Mouse (Mus musculus) midbrain, embryonic 16.5 days (tissue): ENCODE measurements around the gene Mgst3. TPM values are rescaled to one million over a fixed set of nuclear protein-coding genes. Genes with fewer than 3 reads are reported as not detected.

Experiments
- ATAC-seq: fragments of 200-750 bp; cut with Nextera tagmentation; 2 replicates; pipeline ENCODE4 v1.8.0; 2017; ENCODE audit warnings: moderate TSS enrichment
- H3K27ac ChIP-seq: fragments of 300-500 bp; sonication (generic); 2 replicates; pipeline ENCODE4 v1.5.1; 2014; ENCODE audit warnings: mild to moderate bottlenecking, low read length, mixed read lengths
- H3K27me3 ChIP-seq: fragments of 300-500 bp; sonication (generic); 2 replicates; pipeline ENCODE4 v1.6.1; 2014; ENCODE audit warnings: low read depth, low read length, mixed read lengths; ENCODE audit not compliant: control insufficient read depth, insufficient read depth
- H3K36me3 ChIP-seq: fragments of 300-500 bp; sonication (generic); 2 replicates; pipeline ENCODE4 v1.6.1; 2014; ENCODE audit warnings: mild to moderate bottlenecking, low read length, moderate library complexity, mixed read lengths; ENCODE audit not compliant: control insufficient read depth, insufficient read depth
- H3K4me1 ChIP-seq: fragments of 300-500 bp; sonication (generic); 2 replicates; pipeline ENCODE4 v1.6.1; 2014; ENCODE audit warnings: mild to moderate bottlenecking, low read length, mixed read lengths; ENCODE audit not compliant: control insufficient read depth, insufficient read depth
- H3K4me2 ChIP-seq: fragments of 300-500 bp; sonication (generic); 2 replicates; pipeline ENCODE4 v1.6.1; 2014; ENCODE audit warnings: mild to moderate bottlenecking, low read length, mixed read lengths
- H3K4me3 ChIP-seq: fragments of 300-500 bp; sonication (generic); 2 replicates; pipeline ENCODE4 v1.5.1; 2014; ENCODE audit warnings: low read depth, mild to moderate bottlenecking, low read length, moderate library complexity, mixed read lengths
- H3K9ac ChIP-seq: fragments of 300-500 bp; sonication (generic); 2 replicates; pipeline ENCODE4 v1.6.1; 2014; ENCODE audit warnings: low read depth, low read length, mixed read lengths
- H3K9me3 ChIP-seq: fragments of 300-500 bp; sonication (generic); replicated peaks from 2 replicates; pipeline ENCODE4 v1.6.1; 2014; ENCODE audit warnings: mild to moderate bottlenecking, low read length, mixed read lengths; ENCODE audit not compliant: control insufficient read depth, poor library complexity, severe bottlenecking
- WGBS: fragments of 180-500 bp; shearing (Covaris S2); extraction: QIAGEN DNeasy Blood & Tissue Kit; methylation state at CpG from one replicate; pipeline ENCODE4 v1.1.7; 2014; 5-methylcytosine and 5-hydroxymethylcytosine counted together
- polyA plus RNA-seq: library from polyadenylated mRNA; unstranded; fragments of >200 nt; fragmentation: Nextera tagmentation; extraction: Ambion mirVana; gene quantifications from 2 replicates; pipeline ENCODE4 v1.2.1, GENCODE M21; 2015

Gene Mgst3
- polyA plus RNA-seq, 1 experiment from 2014 or later, result 170 TPM

DNA sequence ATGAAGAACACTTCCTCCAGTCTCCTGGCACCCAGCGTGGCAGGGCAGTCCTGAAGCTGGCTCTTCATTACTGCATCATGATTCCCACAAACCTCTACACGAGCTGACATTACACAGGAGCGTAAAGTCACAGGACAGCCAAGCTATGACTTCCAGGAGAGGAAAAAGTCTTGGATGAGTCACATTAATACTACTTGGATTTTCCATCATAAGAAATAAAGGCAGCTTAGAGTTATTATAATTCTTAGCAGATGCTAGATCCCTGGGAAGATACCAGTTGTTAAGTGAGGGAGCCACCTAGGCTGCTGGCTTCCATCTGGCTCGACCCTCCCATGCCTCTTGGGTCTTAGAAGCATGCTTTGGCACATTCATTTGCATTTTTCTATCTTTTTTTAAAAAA is 3.3 kb downstream of the Mgst3 start:
- no peaks in the 10 kb centered on the region for H3K36me3 ChIP-seq
- no peak overlapping the region for H3K4me3 ChIP-seq
- H3K4me2 ChIP-seq, result no peak overlapping the region
- no peak overlapping the region for H3K27ac ChIP-seq
- 0 out of 2 replicates have a peak, but pooled peaks cover 2% of the 10 kb centered on the region for H3K27me3 ChIP-seq
- no peaks in the 10 kb centered on the region for H3K9me3 ChIP-seq
- peaks cover 14% of the 10 kb centered on the region for H3K4me1 ChIP-seq
- 71% methylated on average over 4 of the region's 4 CpGs for WGBS
- ATAC-seq, result no peak
- no peak overlapping the region for H3K9ac ChIP-seq

DNA sequence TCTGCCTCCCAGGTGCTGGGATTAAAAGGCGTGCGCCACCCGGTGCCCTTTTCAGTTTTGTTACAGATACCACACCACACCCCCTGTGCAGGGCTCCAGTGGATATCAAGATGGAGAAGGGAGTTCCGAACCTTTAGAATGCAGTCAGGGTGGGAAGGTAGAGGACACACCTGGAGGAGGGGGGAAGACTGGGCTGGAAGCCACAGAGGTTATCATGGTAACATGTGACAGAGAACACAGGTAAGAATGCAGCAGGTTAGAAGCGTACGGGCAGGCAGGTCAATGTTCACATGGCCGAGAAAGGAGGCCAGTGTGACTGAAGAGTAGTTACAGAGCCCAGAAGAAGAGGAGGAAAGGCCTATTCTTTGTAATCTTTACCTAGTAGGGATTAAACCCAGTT is 4.1 kb downstream of the Mgst3 start:
- Histone ChIP-seq H3K36me3 (no peaks in the 10 kb centered on the region), H3K27me3 (0 out of 2 replicates have a peak, but pooled peaks cover 2% of the 10 kb centered on the region), H3K27ac (no peak overlapping the region), H3K4me2 (no peak overlapping the region), H3K9me3 (no peaks in the 10 kb centered on the region), H3K9ac (no peak overlapping the region), H3K4me3 (no peak overlapping the region), H3K4me1 (peaks cover 13% of the 10 kb centered on the region)
- ATAC-seq, result no peak
- 94% methylated on average over 7 of the region's 7 CpGs for WGBS

DNA sequence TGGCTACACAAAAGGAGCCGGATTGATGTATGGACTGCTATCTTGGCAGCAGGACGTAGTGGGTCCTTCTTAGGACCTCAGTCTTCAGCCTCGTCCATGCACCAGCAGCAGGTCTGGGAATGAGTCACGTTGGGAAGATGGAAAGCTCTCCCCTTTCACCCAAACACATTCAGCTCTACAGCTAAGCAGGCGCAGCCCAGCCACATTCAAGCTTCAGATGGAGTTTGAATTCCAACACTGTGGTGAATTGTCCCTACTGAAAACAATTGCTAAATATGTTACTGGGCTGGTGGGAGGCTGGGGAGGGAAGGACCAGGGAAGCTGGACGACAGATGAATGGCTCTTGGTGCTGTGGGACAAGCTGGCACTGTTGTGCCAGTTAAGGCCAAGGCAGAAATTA is 5.1 kb downstream of the Mgst3 start:
- Histone ChIP-seq H3K4me2 (no peak overlapping the region), H3K27ac (no peak overlapping the region), H3K4me3 (no peak overlapping the region), H3K27me3 (0 out of 2 replicates have a peak, but pooled peaks cover 2% of the 10 kb centered on the region), H3K9me3 (no peaks in the 10 kb centered on the region), H3K4me1 (peaks cover 12% of the 10 kb centered on the region), H3K9ac (no peak overlapping the region), H3K36me3 (no peaks in the 10 kb centered on the region)
- WGBS, result 80% methylated on average over 6 of the region's 6 CpGs
- ATAC-seq, result no peak

DNA sequence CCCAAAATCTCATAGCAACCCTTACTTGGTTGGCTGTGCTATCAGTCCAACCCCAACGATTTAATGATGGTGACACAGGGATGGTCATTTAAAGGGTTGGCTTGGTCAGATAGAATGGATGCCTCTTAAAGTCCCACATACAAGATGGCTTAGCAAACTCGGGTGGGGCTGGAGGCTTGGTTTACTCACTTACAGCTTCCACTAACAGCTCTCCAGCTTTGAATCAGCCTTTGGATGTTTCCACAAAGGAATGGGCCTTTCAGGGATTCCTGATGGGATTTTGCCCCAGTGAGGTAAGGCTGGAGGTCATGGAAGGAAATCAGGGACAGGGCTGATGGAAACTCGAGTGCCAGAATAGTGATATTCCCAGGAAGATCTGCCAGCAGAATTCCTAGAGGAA is 5.8 kb downstream of the Mgst3 start:
- H3K27ac ChIP-seq, result no peak overlapping the region
- no peaks in the 10 kb centered on the region for H3K36me3 ChIP-seq
- ATAC-seq, result no peak
- no peak overlapping the region for H3K9ac ChIP-seq
- H3K9me3 ChIP-seq, result no peaks in the 10 kb centered on the region
- 91% methylated on average over 3 of the region's 3 CpGs for WGBS
- H3K4me1 ChIP-seq, result peaks cover 8% of the 10 kb centered on the region
- 0 out of 2 replicates have a peak, but pooled peaks cover 2% of the 10 kb centered on the region for H3K27me3 ChIP-seq
- no peak overlapping the region for H3K4me3 ChIP-seq
- no peak overlapping the region for H3K4me2 ChIP-seq

DNA sequence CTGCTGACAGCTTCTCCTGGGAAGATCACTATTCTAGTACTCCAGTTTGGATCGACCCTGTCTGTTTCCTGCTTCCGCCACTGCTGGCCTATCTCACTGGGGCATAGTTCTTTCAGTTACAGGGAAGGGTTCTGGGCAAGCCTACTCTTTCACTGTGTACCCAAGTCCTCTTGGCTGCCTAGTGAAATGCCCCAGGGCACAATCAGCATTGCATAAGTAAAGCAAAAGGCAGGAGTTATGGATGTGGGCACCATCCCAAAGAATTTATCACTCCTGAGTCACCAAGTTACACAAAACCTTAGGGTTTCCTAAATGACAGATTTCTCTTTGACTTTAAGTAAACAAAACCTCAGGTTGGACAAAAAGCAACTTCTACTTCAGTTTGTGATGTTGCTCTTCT is 6.3 kb downstream of the Mgst3 start:
- Histone ChIP-seq H3K4me1 (peaks cover 4% of the 10 kb centered on the region; the same call in 1 of the 2 replicates), H3K36me3 (no peaks in the 10 kb centered on the region), H3K9ac (no peak overlapping the region), H3K9me3 (no peaks in the 10 kb centered on the region), H3K4me2 (no peak overlapping the region), H3K27me3 (0 out of 2 replicates have a peak, but pooled peaks cover 2% of the 10 kb centered on the region), H3K27ac (no peak overlapping the region), H3K4me3 (no peak overlapping the region)
- no peak for ATAC-seq
- 84% methylated on average over 2 of the region's 2 CpGs for WGBS

DNA sequence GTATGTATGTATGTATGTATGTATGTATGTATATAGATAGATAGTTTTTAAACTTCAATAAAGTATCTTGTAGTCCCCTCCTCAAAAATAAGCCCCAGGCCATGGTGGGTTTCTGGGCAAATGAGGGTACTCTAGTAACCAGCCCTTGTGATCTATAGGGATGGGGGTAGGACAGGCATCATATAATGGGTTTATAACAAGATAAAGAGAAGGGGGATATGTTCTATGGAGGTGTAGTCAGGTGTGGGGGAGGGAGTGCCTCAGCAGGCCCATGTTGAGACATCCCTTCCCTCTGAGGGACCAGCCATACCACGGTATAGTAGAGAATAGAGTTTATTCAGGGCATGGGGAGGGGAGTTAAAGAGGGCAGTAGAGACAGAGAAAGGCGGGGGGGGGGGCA is 7.2 kb downstream of the Mgst3 start:
- Histone ChIP-seq H3K36me3 (no peaks in the 10 kb centered on the region), H3K9me3 (no peaks in the 10 kb centered on the region), H3K27ac (no peak overlapping the region), H3K4me2 (no peak overlapping the region), H3K4me3 (no peak overlapping the region), H3K27me3 (no peaks in the 10 kb centered on the region), H3K9ac (no peak overlapping the region), H3K4me1 (no peaks in the 10 kb centered on the region)
- WGBS, result 45% methylated on average over 1 of the region's 2 CpGs
- ATAC-seq, result no peak

DNA sequence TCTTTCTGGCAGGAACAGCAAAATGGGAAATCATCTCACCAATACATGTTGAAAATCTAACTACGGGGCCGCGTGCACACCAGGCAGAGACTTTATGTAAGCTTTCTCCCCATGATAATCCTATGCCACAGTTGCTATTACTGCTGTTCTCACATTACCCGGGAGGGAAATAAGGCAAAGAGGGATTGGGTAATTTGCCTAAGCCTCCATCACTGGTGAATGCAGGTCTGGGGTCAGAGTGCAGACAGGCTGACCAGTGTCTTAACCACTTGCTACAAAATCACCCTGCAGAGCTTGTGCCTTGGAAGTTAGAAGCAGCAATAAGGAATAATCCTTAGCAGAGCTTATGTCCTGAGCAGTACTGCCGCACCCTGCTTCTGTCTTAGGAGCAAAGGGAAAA is 8.0 kb downstream of the Mgst3 start:
- ATAC-seq, result no peak
- Histone ChIP-seq H3K36me3 (no peaks in the 10 kb centered on the region), H3K4me3 (no peak overlapping the region), H3K27ac (no peak overlapping the region), H3K9ac (no peak overlapping the region), H3K4me2 (no peak overlapping the region), H3K4me1 (no peaks in the 10 kb centered on the region), H3K9me3 (no peaks in the 10 kb centered on the region), H3K27me3 (no peaks in the 10 kb centered on the region)
- 41% methylated on average over 5 of the region's 5 CpGs for WGBS

DNA sequence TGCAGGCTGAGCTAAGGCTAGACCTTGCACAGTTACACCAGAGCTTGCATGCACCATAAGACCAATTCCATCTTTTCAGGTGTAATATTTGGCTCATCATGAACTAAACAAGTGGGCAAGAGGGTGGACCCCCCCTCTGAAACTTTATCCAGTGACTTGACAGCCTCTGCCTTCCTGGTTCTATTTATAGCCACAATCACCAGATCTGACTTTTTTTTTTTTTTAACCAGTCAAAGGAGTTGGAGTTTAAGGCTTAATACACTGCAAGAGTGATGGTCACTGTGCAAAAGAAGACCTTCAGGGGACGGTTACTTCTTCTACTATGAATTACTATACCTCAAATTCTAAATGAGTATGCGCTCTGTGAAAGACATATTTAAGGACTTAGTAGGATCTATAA is 8.4 kb downstream of the Mgst3 start:
- no peak overlapping the region for H3K4me2 ChIP-seq
- H3K27me3 ChIP-seq, result no peaks in the 10 kb centered on the region
- no peaks in the 10 kb centered on the region for H3K4me1 ChIP-seq
- WGBS, result 89% methylated on average over 2 of the region's 2 CpGs
- no peak for ATAC-seq
- H3K9ac ChIP-seq, result no peak overlapping the region
- no peaks in the 10 kb centered on the region for H3K9me3 ChIP-seq
- H3K36me3 ChIP-seq, result no peaks in the 10 kb centered on the region
- H3K27ac ChIP-seq, result no peak overlapping the region
- H3K4me3 ChIP-seq, result no peak overlapping the region

DNA sequence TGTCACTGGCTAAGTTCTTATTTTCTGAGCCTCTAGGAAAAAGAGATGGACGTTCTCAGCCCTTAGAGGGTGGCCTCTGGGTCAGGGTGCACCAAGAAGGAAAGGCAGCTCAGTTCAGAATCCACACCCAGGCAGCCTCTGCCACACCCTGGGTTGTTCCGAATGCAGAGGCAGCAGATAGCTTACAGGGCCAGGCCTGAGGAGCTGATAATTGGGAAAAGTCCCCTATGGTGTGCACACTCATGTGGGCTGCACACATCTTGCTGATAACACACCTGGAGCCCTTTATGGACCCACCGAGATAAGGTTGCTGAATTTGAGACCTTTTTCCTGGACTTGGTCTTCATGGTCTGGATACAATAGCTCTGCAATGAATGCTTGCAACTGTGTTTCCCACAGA is 9.5 kb downstream of the Mgst3 start:
- Histone ChIP-seq H3K4me3 (no peak overlapping the region), H3K4me1 (no peaks in the 10 kb centered on the region), H3K27ac (no peak overlapping the region), H3K36me3 (no peaks in the 10 kb centered on the region), H3K27me3 (no peaks in the 10 kb centered on the region), H3K4me2 (no peak overlapping the region), H3K9me3 (no peaks in the 10 kb centered on the region), H3K9ac (no peak overlapping the region)
- 82% methylated on average over 3 of the region's 3 CpGs for WGBS
- no peak for ATAC-seq

DNA sequence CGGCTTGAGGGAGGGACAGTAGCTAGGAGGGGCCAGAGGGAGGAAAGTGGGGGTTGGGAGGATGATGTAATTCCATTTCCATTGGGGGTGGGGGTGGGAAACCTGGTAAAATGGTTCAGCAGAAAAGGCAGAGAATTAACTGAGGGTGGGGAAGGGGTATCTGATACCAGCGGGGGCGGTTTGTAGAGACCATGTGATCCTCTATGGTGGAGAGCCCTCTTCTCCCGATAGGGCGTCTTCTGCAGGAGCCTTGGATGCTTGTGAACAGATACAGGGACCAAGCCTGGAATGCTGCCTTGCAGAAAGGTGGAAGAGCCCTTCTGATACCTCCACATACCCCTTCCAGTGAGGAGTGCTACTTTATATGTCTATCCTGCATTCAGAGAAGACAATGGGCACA is 10.5 kb downstream of the Mgst3 start:
- WGBS, result 80% methylated on average over 5 of the region's 5 CpGs
- no peak for ATAC-seq

More for the DNA sequence above, 10.5 kb downstream of the Mgst3 start:
- H3K36me3 ChIP-seq, result no peaks in the 10 kb centered on the region
- no peak overlapping the region for H3K4me3 ChIP-seq
- no peak overlapping the region for H3K9ac ChIP-seq
- no peak overlapping the region for H3K27ac ChIP-seq
- no peaks in the 10 kb centered on the region for H3K4me1 ChIP-seq
- no peak overlapping the region for H3K4me2 ChIP-seq
- H3K9me3 ChIP-seq, result no peaks in the 10 kb centered on the region
- H3K27me3 ChIP-seq, result no peaks in the 10 kb centered on the region
